Mouse (Mus musculus) midbrain, embryonic 14.5 days (tissue): Measurements from ENCODE around the gene 1700067P10Rik. TPM values are rescaled to one million over a fixed set of nuclear protein-coding genes. Genes with fewer than 3 reads are reported as not detected.

Experiments used
- ATAC-seq: fragments of 200-750 bp; cut with Nextera tagmentation; 2 replicates; pipeline ENCODE4 v1.8.0; 2017; ENCODE audit warnings: moderate number of reproducible peaks, moderate library complexity; ENCODE audit not compliant: low FRiP score, low TSS enrichment
- DNase-seq: peaks from one replicate; pipeline ENCODE4 v3.0.0-alpha.2; 2015
- H3K27ac ChIP-seq: fragments of 300-500 bp; sonication (generic); replicated peaks from 2 replicates; pipeline ENCODE4 v1.5.1; 2014; ENCODE audit warnings: mild to moderate bottlenecking, low read depth, low read length, moderate library complexity
- H3K27me3 ChIP-seq: fragments of 300-500 bp; sonication (generic); 2 replicates; pipeline ENCODE4 v1.6.1; 2014; ENCODE audit warnings: low read length, control low read depth, mixed read lengths; ENCODE audit not compliant: control insufficient read depth, insufficient read depth
- H3K36me3 ChIP-seq: fragments of 300-500 bp; sonication (generic); 2 replicates; pipeline ENCODE4 v1.6.1; 2014; ENCODE audit warnings: low read length, control low read depth; ENCODE audit not compliant: control insufficient read depth, insufficient read depth
- H3K4me1 ChIP-seq: fragments of 300-500 bp; sonication (generic); 2 replicates; pipeline ENCODE4 v1.6.1; 2014; ENCODE audit warnings: mild to moderate bottlenecking, antibody characterized with exemption, low read length, control low read depth; ENCODE audit not compliant: control insufficient read depth, insufficient read depth
- H3K4me2 ChIP-seq: fragments of 300-500 bp; sonication (generic); 2 replicates; pipeline ENCODE4 v1.6.1; 2014; ENCODE audit warnings: mild to moderate bottlenecking, low read length, moderate library complexity
- H3K4me3 ChIP-seq: fragments of 300-500 bp; sonication (generic); replicated peaks from 2 replicates; pipeline ENCODE4 v1.5.1; 2014; ENCODE audit warnings: low read depth, low read length
- H3K9ac ChIP-seq: fragments of 300-500 bp; sonication (generic); replicated peaks from 2 replicates; pipeline ENCODE4 v1.6.1; 2014; ENCODE audit warnings: mild to moderate bottlenecking, low read length, moderate library complexity
- H3K9me3 ChIP-seq: fragments of 300-500 bp; sonication (generic); 2 replicates; pipeline ENCODE4 v1.6.1; 2016; ENCODE audit warnings: low read length, control low read depth, mixed read lengths; ENCODE audit not compliant: control insufficient read depth
- WGBS: fragments of 180-500 bp; shearing (Covaris S2); extraction: QIAGEN DNeasy Blood & Tissue Kit; methylation state at CpG from one replicate; pipeline ENCODE4 v1.1.7; 2014; 5-methylcytosine and 5-hydroxymethylcytosine counted together
- polyA plus RNA-seq: library from polyadenylated mRNA; unstranded; fragments of >200 nt; fragmentation: Nextera tagmentation; extraction: Ambion mirVana; gene quantifications from 2 replicates; pipeline ENCODE4 v1.2.1, GENCODE M21; 2014

1700067P10Rik gene
- polyA plus RNA-seq: not detected in 2 replicates

GRCm38 (mm10) chr17:48089019-48089418, at the start of gene 1700067P10Rik:
Gene 1700067P10Rik, plus strand, starts transcription at chr17:48089319.
- H3K9ac ChIP-seq: no peak within 1 kb of the TSS
- peaks cover 4% of the 10 kb centered on the region for H3K27me3 ChIP-seq
- H3K36me3 ChIP-seq: no peaks in the 10 kb centered on the region
- H3K9me3 ChIP-seq: no peaks in the 10 kb centered on the region
- H3K4me2 ChIP-seq: no peak within 1 kb of the TSS
- no peak for DNase-seq
- no peak within 1 kb of the TSS for H3K27ac ChIP-seq
- H3K4me1 ChIP-seq: no peaks in the 10 kb centered on the region
- ATAC-seq: no peak
- no peak within 1 kb of the TSS for H3K4me3 ChIP-seq

- WGBS: 3% methylated on average over 29 of the region's 29 CpGs
- DNase-seq: peak; percentile 86
- Histone ChIP-seq H3K27me3 (no peaks in the 10 kb centered on the region), H3K27ac (peak overlapping the region; percentile 33), H3K4me3 (0 out of 2 replicates have a peak overlapping the region, but pooled peaks have one; percentile 5), H3K4me2 (peak overlapping the region; percentile 43), H3K9ac (no peak overlapping the region), H3K4me1 (peaks cover 15% of the 10 kb centered on the region), H3K36me3 (no peaks in the 10 kb centered on the region), H3K9me3 (no peaks in the 10 kb centered on the region)
- ATAC-seq: peak; percentile 69; the same call in 1 of the 2 replicates
These were observed 47.5 kb upstream of the 1700067P10Rik start for GRCm38 (mm10) chr17:48041351-48042287.

GRCm38 (mm10) chr17:48043154-48043880, 45.8 kb upstream of the 1700067P10Rik start:
- H3K4me2 ChIP-seq: no peak overlapping the region
- H3K27ac ChIP-seq: no peak overlapping the region
- H3K27me3 ChIP-seq: no peaks in the 10 kb centered on the region
- no peaks in the 10 kb centered on the region for H3K9me3 ChIP-seq
- no peak for DNase-seq
- 82% methylated on average over 5 of the region's 5 CpGs for WGBS
- peaks cover 15% of the 10 kb centered on the region for H3K4me1 ChIP-seq
- no peaks in the 10 kb centered on the region for H3K36me3 ChIP-seq
- no peak for ATAC-seq
- no peak overlapping the region for H3K9ac ChIP-seq
- no peak overlapping the region for H3K4me3 ChIP-seq

GRCm38 (mm10) chr17:48045631-48046030, 43.5 kb upstream of the 1700067P10Rik start:
- Histone ChIP-seq H3K4me2 (no peak overlapping the region), H3K9ac (no peak overlapping the region), H3K9me3 (no peaks in the 10 kb centered on the region), H3K4me1 (peaks cover 5% of the 10 kb centered on the region; the same call in 1 of the 2 replicates), H3K36me3 (no peaks in the 10 kb centered on the region), H3K27ac (no peak overlapping the region), H3K4me3 (no peak overlapping the region), H3K27me3 (no peaks in the 10 kb centered on the region)
- DNase-seq (peak; percentile 77), ATAC-seq (no peak)
- 36% methylated on average over 4 of the region's 4 CpGs for WGBS

GRCm38 (mm10) chr17:48051638-48052337, 37.3 kb upstream of the 1700067P10Rik start:
- DNase-seq (no peak), ATAC-seq (no peak)
- H3K27ac ChIP-seq: no peak overlapping the region
- H3K4me1 ChIP-seq: peaks cover 6% of the 10 kb centered on the region
- no peak overlapping the region for H3K9ac ChIP-seq
- no peaks in the 10 kb centered on the region for H3K36me3 ChIP-seq
- 85% methylated on average over 5 of the region's 5 CpGs for WGBS
- no peak overlapping the region for H3K4me3 ChIP-seq
- H3K9me3 ChIP-seq: no peaks in the 10 kb centered on the region
- H3K27me3 ChIP-seq: no peaks in the 10 kb centered on the region
- H3K4me2 ChIP-seq: no peak overlapping the region

- Histone ChIP-seq H3K9ac (no peak overlapping the region), H3K27me3 (no peaks in the 10 kb centered on the region), H3K4me2 (no peak overlapping the region), H3K27ac (no peak overlapping the region), H3K4me3 (no peak overlapping the region), H3K36me3 (no peaks in the 10 kb centered on the region), H3K4me1 (peaks cover 10% of the 10 kb centered on the region), H3K9me3 (no peaks in the 10 kb centered on the region)
- no peak for DNase-seq
- WGBS: 78% methylated on average over 10 of the region's 10 CpGs
- no peak for ATAC-seq
These were observed 36.6 kb upstream of the 1700067P10Rik start for GRCm38 (mm10) chr17:48052338-48053067.

GRCm38 (mm10) chr17:48053646-48054045, 35.5 kb upstream of the 1700067P10Rik start:
- Histone ChIP-seq H3K27me3 (no peaks in the 10 kb centered on the region), H3K4me2 (no peak overlapping the region), H3K9me3 (no peaks in the 10 kb centered on the region), H3K9ac (no peak overlapping the region), H3K4me3 (no peak overlapping the region), H3K27ac (no peak overlapping the region), H3K4me1 (peaks cover 17% of the 10 kb centered on the region), H3K36me3 (no peaks in the 10 kb centered on the region)
- ATAC-seq (no peak), DNase-seq (no peak)
- 79% methylated on average over 2 of the region's 2 CpGs for WGBS
